Mouse (Mus musculus) heart, embryonic 14.5 days (tissue): ENCODE results near the gene Pts. TPM values are rescaled to one million over a fixed set of nuclear protein-coding genes. Genes with fewer than 3 reads are reported as not detected.

Experiments
- ATAC-seq: fragments of 200-750 bp; cut with Nextera tagmentation; 2 replicates; pipeline ENCODE4 v1.8.0; 2017; ENCODE audit warnings: low read depth, moderate TSS enrichment; ENCODE audit not compliant: insufficient number of reproducible peaks, insufficient read depth, low FRiP score
- H3K27ac ChIP-seq, 2 experiments: fragments of 200-500 bp in 1 of 2; fragments of 300-500 bp in 1 of 2; sonication (generic) in 1 of 2; replicated peaks in 1 of 2; 2 replicates each; pipeline ENCODE4 v1.5.1; 2012 to 2014; ENCODE audit warnings: low read depth in 2 of 2, low read length in 2 of 2, control low read depth in 1 of 2, mild to moderate bottlenecking in 1 of 2, mixed read lengths in 1 of 2; ENCODE audit not compliant: control insufficient read depth in 1 of 2, insufficient read depth in 1 of 2
- H3K27me3 ChIP-seq: fragments of 300-500 bp; sonication (generic); 2 replicates; pipeline ENCODE4 v1.6.1; 2014; ENCODE audit warnings: mild to moderate bottlenecking, low read length, control low read depth; ENCODE audit not compliant: control insufficient read depth, insufficient read depth
- H3K36me3 ChIP-seq: fragments of 300-500 bp; sonication (generic); 2 replicates; pipeline ENCODE4 v1.6.1; 2014; ENCODE audit warnings: mild to moderate bottlenecking, control low read depth, low read length, mixed read lengths; ENCODE audit not compliant: control insufficient read depth, insufficient read depth
- H3K4me1 ChIP-seq, 2 experiments: fragments of 200-500 bp in 1 of 2; fragments of 300-500 bp in 1 of 2; sonication (generic) in 1 of 2; 2 replicates each; pipeline ENCODE4 v1.6.1; 2012 to 2014; ENCODE audit warnings: low read length in 2 of 2, control low read depth in 1 of 2, mixed read lengths in 1 of 2; ENCODE audit not compliant: control insufficient read depth in 2 of 2, insufficient read depth in 2 of 2
- H3K4me2 ChIP-seq: fragments of 300-500 bp; sonication (generic); 2 replicates; pipeline ENCODE4 v1.6.1; 2014; ENCODE audit warnings: mild to moderate bottlenecking, low read length
- H3K4me3 ChIP-seq, 2 experiments: fragments of 200-500 bp in 1 of 2; fragments of 300-500 bp in 1 of 2; sonication (generic) in 1 of 2; 2 replicates each; pipeline ENCODE4 v1.5.1; 2012 to 2014; ENCODE audit warnings: low read length in 2 of 2, mild to moderate bottlenecking in 2 of 2, control low read depth in 1 of 2, low read depth in 1 of 2, moderate library complexity in 1 of 2; ENCODE audit not compliant: control insufficient read depth in 1 of 2, insufficient read depth in 1 of 2
- H3K9ac ChIP-seq: fragments of 300-500 bp; sonication (generic); 2 replicates; pipeline ENCODE4 v1.6.1; 2014; ENCODE audit warnings: mild to moderate bottlenecking, low read length
- H3K9me3 ChIP-seq: fragments of 300-500 bp; sonication (generic); 2 replicates; pipeline ENCODE4 v1.6.1; 2016; ENCODE audit warnings: low read length, control low read depth; ENCODE audit not compliant: control insufficient read depth
- WGBS: fragments of 180-500 bp; shearing (Covaris S2); extraction: QIAGEN DNeasy Blood & Tissue Kit; methylation state at CpG from one replicate; pipeline ENCODE4 v1.1.7; 2014; 5-methylcytosine and 5-hydroxymethylcytosine counted together
- polyA plus RNA-seq: library from polyadenylated mRNA; unstranded; fragments of >200 nt; fragmentation: Nextera tagmentation; extraction: Ambion mirVana; gene quantifications from 2 replicates; pipeline ENCODE4 v1.2.1, GENCODE M21; 2014

Gene Pts
- polyA plus RNA-seq, 1 experiment from 2014 or later = 98.4 TPM

DNA sequence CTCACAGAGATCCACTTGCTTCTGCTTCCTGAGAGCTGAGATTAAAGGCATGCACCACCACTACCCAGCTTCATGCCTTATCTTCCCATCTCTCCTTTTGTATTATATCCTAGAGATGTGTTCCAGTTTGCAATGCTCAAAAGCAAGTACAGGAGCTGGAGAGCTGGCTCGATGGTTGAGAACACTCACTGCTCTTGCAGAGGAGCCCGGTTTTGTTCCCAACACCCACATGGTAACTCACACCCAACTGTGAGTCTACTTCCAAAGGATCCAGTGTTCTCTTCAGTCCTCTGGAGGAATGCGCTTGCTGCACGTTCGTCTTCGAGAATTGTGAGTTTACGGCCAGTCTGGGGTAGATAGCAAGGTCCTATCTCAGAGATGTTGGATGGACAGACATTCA is 53.2 kb downstream of the Pts start:
- Histone ChIP-seq H3K27ac (no peak overlapping the region), H3K4me1 (peaks cover 12% of the 10 kb centered on the region in 2 experiments; a peak in 2 of 4 replicates), H3K27me3 (no peaks in the 10 kb centered on the region), H3K9me3 (no peaks in the 10 kb centered on the region), H3K36me3 (no peaks in the 10 kb centered on the region), H3K9ac (no peak overlapping the region), H3K4me3 (no peak overlapping the region), H3K4me2 (no peak overlapping the region)
- ATAC-seq = no peak
- 74% methylated on average over 7 of the region's 7 CpGs for WGBS

Other genes starting within 250 kb of the Pts start
- gene Rpl10-ps3, start 183.8 kb downstream of the Pts start, polyA plus RNA-seq = 290 and 358 TPM in 2 replicates
- 0.15 and 0.31 TPM in 2 replicates for gene Plet1, start 34.2 kb downstream of the Pts start, polyA plus RNA-seq
- gene Il18, start 26.1 kb upstream of the Pts start, polyA plus RNA-seq = 4.5 and 5.5 TPM in 2 replicates
- 0.12 TPM in 1 of 2 replicates, not detected in the other for gene Bco2, start 26.5 kb upstream of the Pts start, polyA plus RNA-seq
- gene Tex12, start 32.6 kb upstream of the Pts start, polyA plus RNA-seq = 0.31 TPM in 1 of 2 replicates, not detected in the other
- 751 and 787 TPM in 2 replicates for gene Sdhd, start 75.1 kb upstream of the Pts start, polyA plus RNA-seq
- gene Timm8b, start 75.2 kb upstream of the Pts start, polyA plus RNA-seq = 338 and 373 TPM in 2 replicates
- gene Pih1d2, start 88.6 kb upstream of the Pts start, polyA plus RNA-seq = 1.9 TPM in 2 replicates
- gene Nkapd1, start 88.7 kb upstream of the Pts start, polyA plus RNA-seq = 15.4 and 18.3 TPM in 2 replicates
- 161 TPM in 2 replicates for gene Dlat, start 131.1 kb upstream of the Pts start, polyA plus RNA-seq
- 11.9 and 12.5 TPM in 2 replicates for gene Dixdc1, start 210.8 kb upstream of the Pts start, polyA plus RNA-seq
- gene 2310030G06Rik, start 217.8 kb upstream of the Pts start, polyA plus RNA-seq = 10.3 and 11.4 TPM in 2 replicates
- 1,286 and 1,345 TPM in 2 replicates for gene Cryab, start 222.6 kb upstream of the Pts start, polyA plus RNA-seq
- gene Hspb2, start 223.6 kb upstream of the Pts start, polyA plus RNA-seq = 312 and 322 TPM in 2 replicates
- 9.0 and 9.1 TPM in 2 replicates for gene Fdxacb1, start 239.5 kb upstream of the Pts start, polyA plus RNA-seq
- 28.5 and 31.5 TPM in 2 replicates for gene Alg9, start 246.3 kb upstream of the Pts start, polyA plus RNA-seq
- 27.5 and 33.4 TPM in 2 replicates for gene 1110032A03Rik, start 246.8 kb upstream of the Pts start, polyA plus RNA-seq